Mouse (Mus musculus) erythroblast, embryonic 14.5 days (primary cell): ENCODE data around the gene Sgcd. TPM values are rescaled to one million over a fixed set of nuclear protein-coding genes. Genes with fewer than 3 reads are reported as not detected.

ENCODE experiments used
- H3K27me3 ChIP-seq: 2 replicates; pipeline ENCODE4 v1.6.1; 2012; ENCODE audit warnings: inconsistent platforms; ENCODE audit not compliant: control insufficient read depth
- H3K36me3 ChIP-seq: 2 replicates; pipeline ENCODE4 v1.6.1; 2012; ENCODE audit warnings: mild to moderate bottlenecking, inconsistent platforms; ENCODE audit not compliant: control insufficient read depth
- H3K4me1 ChIP-seq: 2 replicates; pipeline ENCODE4 v1.6.1; 2012; ENCODE audit warnings: inconsistent platforms; ENCODE audit not compliant: control insufficient read depth
- H3K4me3 ChIP-seq: replicated peaks from 2 replicates; pipeline ENCODE3; 2012; ENCODE audit warnings: moderate library complexity, mild to moderate bottlenecking, inconsistent platforms
- H3K9me3 ChIP-seq: 2 replicates; pipeline ENCODE4 v1.6.1; 2012; ENCODE audit warnings: low read length, inconsistent platforms, mixed read lengths; ENCODE audit not compliant: control insufficient read depth
- GATA1 ChIP-seq: IDR thresholded peaks from 2 replicates; pipeline ENCODE4 v1.6.1; 2012; ENCODE audit warnings: low read length, inconsistent platforms, mixed read lengths
- TAL1 ChIP-seq: IDR thresholded peaks from 3 replicates; pipeline ENCODE4 v1.6.1; 2012; ENCODE audit warnings: low read length, inconsistent platforms, mixed read lengths
- polyA plus RNA-seq: library from polyadenylated mRNA; stranded (reverse); fragments of >175 nt; gene quantifications from 2 replicates; pipeline ENCODE4 v1.2.3, GENCODE M21; 2012

The Sgcd gene
- polyA plus RNA-seq, 1 experiment: not detected

GRCm38 (mm10) chr11:47952366-47952765 is 36.4 kb downstream of the Sgcd start:
- Histone ChIP-seq H3K4me3 (no peak overlapping the region), H3K27me3 (no peaks in the 10 kb centered on the region), H3K9me3 (no peaks in the 10 kb centered on the region), H3K4me1 (no peaks in the 10 kb centered on the region), H3K36me3 (no peaks in the 10 kb centered on the region)
- TF ChIP-seq GATA1 (no peak), TAL1 (no peak)

- no peak for TF ChIP-seq GATA1
- no peak for TF ChIP-seq TAL1
- Histone ChIP-seq H3K4me1 (no peaks in the 10 kb centered on the region), H3K4me3 (no peak overlapping the region), H3K27me3 (no peaks in the 10 kb centered on the region), H3K36me3 (no peaks in the 10 kb centered on the region), H3K9me3 (no peaks in the 10 kb centered on the region)
Measured at GRCm38 (mm10) chr11:47939795-47940194, 49.0 kb downstream of the Sgcd start.

GRCm38 (mm10) chr11:47917616-47918015 is 71.2 kb downstream of the Sgcd start:
- TF ChIP-seq TAL1 (no peak), GATA1 (no peak)
- H3K9me3 ChIP-seq: no peaks in the 10 kb centered on the region
- no peak overlapping the region for H3K4me3 ChIP-seq
- no peaks in the 10 kb centered on the region for H3K4me1 ChIP-seq
- H3K36me3 ChIP-seq: no peaks in the 10 kb centered on the region
- H3K27me3 ChIP-seq: no peaks in the 10 kb centered on the region

- Histone ChIP-seq H3K4me1 (no peaks in the 10 kb centered on the region), H3K4me3 (no peak overlapping the region), H3K27me3 (no peaks in the 10 kb centered on the region), H3K9me3 (no peaks in the 10 kb centered on the region), H3K36me3 (no peaks in the 10 kb centered on the region)
- TF ChIP-seq GATA1 (no peak), TAL1 (no peak)
Measured at GRCm38 (mm10) chr11:47891617-47892172, 97.1 kb downstream of the Sgcd start.

- TF ChIP-seq TAL1 (no peak), GATA1 (no peak)
- Histone ChIP-seq H3K36me3 (no peaks in the 10 kb centered on the region), H3K9me3 (no peaks in the 10 kb centered on the region), H3K27me3 (no peaks in the 10 kb centered on the region), H3K4me3 (no peak overlapping the region), H3K4me1 (no peaks in the 10 kb centered on the region)
Measured at GRCm38 (mm10) chr11:47890315-47890714, 98.5 kb downstream of the Sgcd start.

- Histone ChIP-seq H3K27me3 (no peaks in the 10 kb centered on the region), H3K36me3 (no peaks in the 10 kb centered on the region), H3K9me3 (no peaks in the 10 kb centered on the region), H3K4me3 (no peak overlapping the region), H3K4me1 (no peaks in the 10 kb centered on the region)
- no peak for TF ChIP-seq TAL1
- no peak for TF ChIP-seq GATA1
Measured at GRCm38 (mm10) chr11:47885310-47885709, 103.5 kb downstream of the Sgcd start.

GRCm38 (mm10) chr11:47883545-47883944 is 105.2 kb downstream of the Sgcd start:
- H3K27me3 ChIP-seq: no peaks in the 10 kb centered on the region
- no peaks in the 10 kb centered on the region for H3K36me3 ChIP-seq
- no peaks in the 10 kb centered on the region for H3K9me3 ChIP-seq
- H3K4me3 ChIP-seq: no peak overlapping the region
- TF ChIP-seq GATA1: no peak
- TF ChIP-seq TAL1: no peak
- H3K4me1 ChIP-seq: no peaks in the 10 kb centered on the region

- Histone ChIP-seq H3K4me1 (no peaks in the 10 kb centered on the region), H3K36me3 (no peaks in the 10 kb centered on the region), H3K27me3 (no peaks in the 10 kb centered on the region), H3K4me3 (no peak overlapping the region), H3K9me3 (no peaks in the 10 kb centered on the region)
- TF ChIP-seq TAL1 (no peak), GATA1 (no peak)
Measured at GRCm38 (mm10) chr11:47876633-47877170, 112.1 kb downstream of the Sgcd start.

- Histone ChIP-seq H3K27me3 (no peaks in the 10 kb centered on the region), H3K4me1 (no peaks in the 10 kb centered on the region)
- TF ChIP-seq GATA1 (no peak), TAL1 (no peak)
Measured at GRCm38 (mm10) chr11:47845894-47846293, 142.9 kb downstream of the Sgcd start.

GRCm38 (mm10) chr11:47833283-47833682 is 155.5 kb downstream of the Sgcd start:
- H3K27me3 ChIP-seq: no peaks in the 10 kb centered on the region
- TF ChIP-seq TAL1 (no peak), GATA1 (no peak)
- no peaks in the 10 kb centered on the region for H3K4me1 ChIP-seq
- no peaks in the 10 kb centered on the region for H3K36me3 ChIP-seq
- no peaks in the 10 kb centered on the region for H3K9me3 ChIP-seq
- no peak overlapping the region for H3K4me3 ChIP-seq

More at GRCm38 (mm10) chr11:47845894-47846293, 142.9 kb downstream of the Sgcd start:
- H3K4me3 ChIP-seq: no peak overlapping the region
- H3K36me3 ChIP-seq: no peaks in the 10 kb centered on the region
- no peaks in the 10 kb centered on the region for H3K9me3 ChIP-seq
